Mouse (Mus musculus) heart, postnatal 4 days (tissue): ENCODE data around the gene Gm43517. TPM values are rescaled to one million over a fixed set of nuclear protein-coding genes. Genes with fewer than 3 reads are reported as not detected.

ENCODE experiments used
- DNase-seq: peaks from one replicate; pipeline ENCODE4 v3.0.0; 2021
- total RNA-seq, 2 experiments: library from RNA; stranded (reverse); gene quantifications; 2 replicates each; pipeline ENCODE4 v1.2.3; 2021

Gm43517 gene
- total RNA-seq: not detected

DNA sequence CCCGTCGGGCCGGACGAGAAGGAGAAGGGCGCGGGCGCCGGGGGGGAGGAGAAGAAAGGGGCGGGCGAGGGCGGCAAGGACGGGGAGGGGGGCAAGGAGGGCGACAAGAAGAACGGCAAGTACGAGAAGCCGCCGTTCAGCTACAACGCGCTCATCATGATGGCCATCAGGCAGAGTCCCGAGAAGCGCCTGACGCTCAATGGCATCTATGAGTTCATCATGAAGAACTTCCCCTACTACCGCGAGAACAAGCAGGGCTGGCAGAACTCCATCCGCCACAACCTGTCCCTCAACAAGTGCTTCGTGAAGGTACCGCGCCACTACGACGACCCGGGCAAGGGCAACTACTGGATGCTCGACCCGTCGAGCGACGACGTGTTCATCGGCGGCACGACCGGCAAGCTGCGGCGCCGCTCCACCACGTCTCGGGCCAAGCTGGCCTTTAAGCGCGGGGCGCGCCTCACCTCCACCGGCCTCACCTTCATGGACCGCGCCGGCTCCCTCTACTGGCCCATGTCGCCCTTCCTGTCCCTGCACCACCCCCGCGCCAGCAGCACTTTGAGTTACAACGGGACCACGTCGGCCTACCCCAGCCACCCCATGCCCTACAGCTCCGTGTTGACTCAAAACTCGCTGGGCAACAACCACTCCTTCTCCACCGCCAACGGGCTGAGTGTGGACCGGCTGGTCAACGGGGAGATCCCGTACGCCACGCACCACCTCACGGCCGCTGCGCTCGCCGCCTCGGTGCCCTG, at the start of gene Gm43517:
Gene Gm43517, plus strand, starts transcription at position 299 of the 755 bp plus-strand sequence.
- no peak for DNase-seq

DNA sequence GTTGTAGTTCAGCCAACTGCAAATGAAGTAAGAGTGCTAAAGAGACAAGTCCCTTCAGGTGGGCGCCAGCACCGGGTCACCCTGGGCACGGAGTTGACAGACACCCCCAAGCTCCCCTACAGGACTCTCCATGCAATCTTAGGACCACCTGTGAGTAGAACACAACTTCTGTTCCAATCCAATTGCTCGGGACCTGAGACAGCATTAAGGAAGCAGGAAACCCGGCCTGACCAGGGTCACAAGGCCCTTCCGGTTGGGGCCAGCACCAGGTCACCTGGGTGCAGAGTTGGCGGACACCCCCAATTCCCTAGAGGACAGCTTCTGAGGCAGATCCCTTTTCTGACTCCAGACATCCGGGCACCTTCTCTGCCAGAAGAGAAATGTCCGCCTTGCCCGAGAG, 35.3 kb upstream of the Gm43517 start:
- no peak for DNase-seq

DNA sequence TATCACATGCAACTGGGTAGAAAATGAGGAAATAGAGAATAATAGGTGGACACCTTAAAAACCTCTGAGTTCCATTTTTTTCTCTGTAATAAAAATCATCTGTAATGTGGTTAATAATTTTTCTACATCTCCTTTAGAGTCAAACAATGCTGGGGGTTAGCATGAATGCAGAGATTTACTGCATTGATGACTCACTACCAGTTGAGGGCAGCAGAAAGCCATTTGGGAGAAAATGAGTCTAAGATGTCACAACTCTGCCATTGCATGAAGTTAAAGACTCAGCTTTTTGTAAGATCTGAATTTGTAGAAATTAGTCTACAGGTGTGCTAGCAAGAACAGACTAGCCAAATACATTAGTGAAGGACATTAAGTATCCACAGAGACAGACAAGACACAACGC, 16.0 kb upstream of the Gm43517 start:
- no peak for DNase-seq

DNA sequence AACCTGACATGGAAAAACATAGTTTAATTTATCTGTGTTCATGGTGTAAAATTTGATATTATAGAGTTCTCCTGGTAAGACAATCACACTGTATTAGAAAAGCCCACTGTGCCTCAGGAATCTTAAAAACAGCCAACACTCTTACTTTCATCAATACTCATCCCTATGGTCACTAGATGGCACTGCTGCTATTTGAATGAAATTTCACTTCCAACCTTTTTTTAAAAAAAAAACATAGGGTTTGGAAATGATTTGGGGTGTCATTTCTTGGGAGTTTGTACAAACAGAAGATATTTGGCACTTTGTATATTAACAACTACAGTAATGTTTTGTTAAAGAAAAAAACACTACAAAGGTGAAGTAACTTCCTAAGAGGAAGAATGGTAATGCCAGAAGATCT, 12.8 kb upstream of the Gm43517 start:
- no peak for DNase-seq

DNA sequence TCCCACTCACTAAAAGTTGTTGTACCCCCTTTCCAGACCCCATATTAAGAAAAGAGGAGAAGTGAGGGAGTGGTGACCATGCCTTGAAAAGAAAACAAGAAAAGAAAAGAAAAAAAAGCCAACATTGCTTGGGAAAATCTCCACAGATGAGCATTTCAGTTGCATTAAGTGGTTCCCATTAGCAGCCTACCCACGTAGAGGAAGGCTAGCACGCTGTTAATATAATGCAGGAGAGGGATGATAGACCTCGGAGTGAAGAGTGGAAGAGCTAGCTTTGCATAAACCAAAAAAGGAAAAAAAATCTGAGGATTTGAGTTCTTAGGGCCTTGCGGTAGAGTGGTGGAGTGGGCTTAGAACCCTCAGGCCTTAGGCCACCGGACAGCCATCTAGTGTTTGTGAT, 11.8 kb upstream of the Gm43517 start:
- DNase-seq: no peak

DNA sequence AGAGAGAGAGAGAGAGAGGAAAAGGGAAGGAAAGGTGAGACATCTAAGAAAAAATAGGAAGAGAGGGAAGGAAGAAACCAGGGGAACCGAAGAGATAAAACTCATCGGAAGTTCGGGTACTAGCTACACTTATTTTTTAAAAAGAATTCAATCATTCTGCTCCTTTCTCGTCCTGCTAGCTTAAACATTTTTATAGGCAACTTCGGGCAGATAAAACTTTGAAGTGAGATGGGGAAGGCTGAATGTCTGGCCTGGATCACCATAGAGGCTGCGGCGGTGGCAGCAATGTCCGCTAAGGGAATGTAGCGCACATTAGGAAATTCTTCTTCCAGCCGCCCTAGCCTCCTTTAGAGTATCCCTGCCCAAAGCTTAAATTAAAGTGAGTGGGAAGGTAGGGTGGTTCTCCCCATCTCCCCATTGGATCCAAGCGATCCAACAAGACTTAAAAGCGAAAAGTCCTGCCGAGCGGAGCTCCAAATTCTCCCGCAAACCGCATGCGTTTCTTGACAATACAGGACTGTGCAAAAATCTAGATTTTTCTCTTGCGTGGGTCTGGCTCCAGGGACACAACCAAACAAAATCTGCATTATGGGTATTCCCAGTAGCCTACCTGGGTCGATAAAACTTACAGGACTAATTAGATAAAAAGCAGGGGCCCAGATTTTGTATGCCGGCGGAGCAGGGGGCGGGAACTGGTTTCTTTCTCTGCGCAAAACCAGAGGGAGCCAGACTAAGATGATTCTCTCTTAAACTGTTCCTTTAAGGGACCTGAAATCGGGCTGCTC, 11.0 kb upstream of the Gm43517 start:
- DNase-seq: no peak

DNA sequence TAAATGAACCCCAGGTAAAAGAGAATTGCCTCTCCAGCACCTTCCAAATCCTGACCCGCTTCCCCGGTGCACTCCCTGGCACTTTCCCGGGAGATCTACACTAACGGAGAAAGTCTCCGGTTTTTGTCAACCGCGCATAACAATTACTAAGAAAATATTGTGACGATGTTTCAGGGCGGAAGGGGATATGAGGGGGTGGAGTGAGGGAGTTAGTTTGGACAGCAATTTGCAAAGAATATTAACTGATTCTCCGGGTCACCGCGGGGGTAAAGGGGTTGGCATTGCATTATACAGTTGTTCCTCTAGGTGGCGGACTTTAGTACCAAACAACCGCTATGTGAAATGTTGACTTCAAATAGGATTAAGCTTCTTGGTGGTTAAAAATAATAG, 10.4 kb upstream of the Gm43517 start:
- no peak for DNase-seq

DNA sequence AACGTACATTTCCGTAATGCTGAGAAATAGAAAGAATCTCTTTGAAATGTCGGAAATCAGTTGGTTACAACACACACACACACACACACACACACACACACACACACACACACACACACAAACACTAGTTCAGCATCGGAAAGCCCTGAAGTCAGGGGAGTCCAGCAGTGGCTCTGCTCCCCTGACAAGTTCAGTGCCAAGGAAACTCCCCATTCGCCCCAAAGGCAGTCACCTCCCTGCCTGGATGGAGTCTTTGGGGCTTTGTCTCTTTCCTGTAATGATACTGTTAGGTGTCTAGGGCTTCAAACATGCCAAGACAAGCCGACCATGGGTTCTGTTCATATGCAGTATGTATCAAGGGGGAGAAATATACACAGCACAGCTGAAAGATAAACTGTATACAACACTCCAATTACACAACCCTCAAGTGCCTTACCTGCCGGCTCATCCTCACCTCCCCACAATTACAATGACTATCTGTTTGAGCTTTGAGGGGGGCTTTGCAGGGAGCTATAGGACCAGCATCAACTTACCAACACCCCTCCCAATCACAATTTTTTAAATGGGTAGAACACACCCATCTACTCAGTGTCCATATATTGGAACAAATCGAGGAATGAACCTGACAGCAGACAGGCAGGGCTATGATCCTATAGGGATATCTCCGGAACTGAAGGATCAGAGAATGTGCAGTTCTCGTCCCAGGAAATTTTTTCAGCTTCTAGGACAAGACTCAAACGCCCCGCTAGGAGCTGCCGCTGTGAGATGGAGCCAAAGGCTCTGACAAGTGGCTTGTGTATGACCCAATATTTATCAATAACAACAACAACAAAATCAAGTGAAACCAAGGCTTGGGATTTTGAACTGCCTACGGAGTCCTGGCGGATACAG, 9.3 kb upstream of the Gm43517 start:
- DNase-seq: no peak

DNA sequence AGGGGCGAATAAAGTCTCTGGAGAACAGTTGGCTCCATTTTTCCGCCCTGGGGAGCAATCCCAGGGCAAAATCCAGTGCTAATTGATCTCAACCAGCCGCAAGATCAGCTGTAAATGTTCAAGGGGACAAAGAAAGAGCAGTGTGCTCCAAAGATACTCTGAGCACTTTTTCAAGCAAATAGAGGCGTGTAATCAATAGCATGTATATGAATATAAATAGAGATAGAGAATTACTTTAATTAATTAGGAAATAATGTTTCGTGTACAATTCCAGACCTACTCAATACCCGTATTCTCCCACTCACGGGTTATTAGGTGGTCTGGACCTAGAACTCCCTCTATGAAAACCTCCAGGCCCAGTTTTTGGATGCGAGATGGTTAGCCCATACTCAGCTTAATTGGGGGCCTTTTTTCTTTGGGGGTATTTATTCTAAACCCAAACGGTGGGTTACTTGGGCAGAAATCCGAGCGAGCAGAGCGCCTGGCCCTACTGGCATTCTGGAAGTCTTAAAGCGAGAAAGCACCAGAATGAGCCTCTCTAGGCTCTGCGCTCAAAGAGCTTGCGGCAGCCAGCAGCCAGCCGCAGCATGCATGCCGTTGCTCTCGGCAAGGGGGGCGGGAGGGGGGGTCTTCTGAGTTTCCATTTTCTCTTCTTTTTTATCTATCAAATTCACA, 8.5 kb upstream of the Gm43517 start:
- no peak for DNase-seq

DNA sequence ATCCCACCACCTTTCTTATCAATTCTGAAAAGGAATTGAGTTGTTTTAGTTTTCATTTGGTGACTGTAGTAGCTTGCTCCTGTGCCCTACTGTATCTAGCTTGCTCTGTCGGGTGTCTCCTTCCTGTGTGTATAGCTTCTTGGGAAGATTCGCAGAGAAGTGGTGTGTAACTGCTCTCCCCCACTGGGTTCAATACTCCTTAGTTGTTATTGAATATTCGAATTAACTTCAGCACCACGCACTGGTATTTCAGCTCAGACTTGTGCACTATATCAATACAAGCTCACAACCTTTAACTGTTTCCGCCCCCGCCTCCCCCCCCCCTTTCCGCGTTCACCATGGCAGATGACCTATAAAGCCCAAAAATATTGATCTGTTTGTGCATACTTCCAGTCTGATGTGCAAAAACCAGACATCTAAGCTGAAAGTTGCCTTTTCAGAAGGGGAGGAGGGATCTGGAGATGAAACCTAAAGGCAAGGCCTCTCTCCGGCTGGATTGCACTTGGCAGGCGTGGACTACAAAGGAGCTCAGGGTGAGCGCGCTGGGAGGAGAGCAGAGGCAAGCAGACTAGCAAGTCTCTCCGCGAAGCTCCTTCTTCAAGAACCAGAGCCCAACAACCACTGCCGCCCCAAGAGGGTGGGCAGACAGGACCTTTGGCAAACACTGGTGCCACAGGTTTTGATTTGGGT, 7.5 kb upstream of the Gm43517 start:
- DNase-seq: no peak

DNA sequence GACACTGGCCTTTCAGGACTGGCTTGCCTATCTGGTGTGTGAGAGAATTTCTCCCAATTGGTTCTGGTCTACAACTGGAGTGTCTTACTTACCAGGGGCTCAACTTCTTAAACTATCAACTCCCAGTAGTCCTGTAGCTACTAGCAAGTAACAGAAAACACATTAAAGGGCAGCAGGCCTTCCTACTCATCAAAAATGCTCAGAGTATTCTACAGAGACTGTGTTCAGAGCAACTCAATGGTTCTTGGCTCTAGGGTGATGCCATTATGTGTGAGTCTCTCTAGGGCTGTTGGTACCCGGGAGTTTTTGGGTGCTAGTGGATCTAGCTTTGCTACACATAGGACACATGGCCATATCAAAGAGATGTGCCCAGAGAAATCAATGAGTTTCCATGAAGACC, 6.1 kb upstream of the Gm43517 start:
- no peak for DNase-seq

DNA sequence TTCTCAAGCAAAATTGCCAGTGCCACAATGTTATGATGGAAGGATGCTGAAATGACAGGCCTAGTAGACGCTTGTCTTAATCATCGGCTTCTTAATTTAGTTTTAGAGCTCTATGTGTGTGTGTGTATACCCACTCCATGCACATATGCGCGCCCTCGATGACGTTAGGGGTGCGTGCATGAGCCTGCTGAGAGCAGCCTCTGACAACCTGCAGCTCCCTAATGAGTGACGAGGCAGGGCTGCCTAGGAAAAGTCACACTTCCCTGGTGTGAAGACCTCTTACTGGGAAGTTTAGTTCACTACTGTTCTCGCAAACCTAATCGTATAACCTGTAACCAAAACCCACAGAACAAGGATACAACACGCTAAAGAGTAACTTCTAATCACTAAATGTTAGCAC, 5.5 kb upstream of the Gm43517 start:
- no peak for DNase-seq

DNA sequence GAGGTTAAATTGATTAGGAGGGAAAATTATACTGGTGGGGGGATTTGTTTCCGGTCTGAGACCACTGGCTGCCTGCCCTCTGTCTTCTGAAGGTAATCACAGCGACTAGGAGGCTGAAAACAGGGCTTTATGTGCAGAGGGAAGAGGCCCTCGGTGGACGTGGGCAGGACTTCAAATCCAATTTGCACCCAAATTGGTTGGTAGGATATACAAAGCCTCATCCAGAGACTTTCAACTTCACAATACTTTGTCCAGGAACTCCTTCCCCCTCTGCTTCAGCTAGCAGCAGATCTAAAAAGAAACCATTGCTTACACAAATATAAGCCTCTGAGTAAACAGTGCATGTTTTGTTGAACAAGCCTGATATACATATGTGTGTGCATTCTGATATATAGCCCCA, 4.5 kb upstream of the Gm43517 start:
- DNase-seq: no peak

DNA sequence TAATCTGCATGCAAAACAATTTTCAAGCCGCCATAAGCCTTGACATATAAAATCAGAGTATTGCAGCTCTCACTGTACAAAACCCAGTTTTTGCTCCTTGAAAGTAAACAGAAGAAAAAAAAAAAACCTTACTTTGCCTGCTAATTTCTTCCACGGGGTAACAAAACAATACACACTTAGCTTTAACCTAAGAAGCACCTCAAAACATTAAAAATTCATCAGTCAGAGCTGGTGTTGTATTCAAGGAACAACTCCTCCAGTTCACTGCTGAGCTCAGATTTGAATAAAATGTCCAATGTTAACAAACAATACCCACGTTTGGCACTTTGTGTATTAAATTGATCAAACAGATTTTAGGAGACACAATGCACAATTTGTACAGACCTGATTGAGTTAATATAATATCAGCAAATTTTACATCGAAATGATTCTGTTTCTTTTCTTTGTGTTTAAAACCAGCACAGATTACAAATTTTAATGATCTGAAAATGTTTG, 3.9 kb upstream of the Gm43517 start:
- no peak for DNase-seq

DNA sequence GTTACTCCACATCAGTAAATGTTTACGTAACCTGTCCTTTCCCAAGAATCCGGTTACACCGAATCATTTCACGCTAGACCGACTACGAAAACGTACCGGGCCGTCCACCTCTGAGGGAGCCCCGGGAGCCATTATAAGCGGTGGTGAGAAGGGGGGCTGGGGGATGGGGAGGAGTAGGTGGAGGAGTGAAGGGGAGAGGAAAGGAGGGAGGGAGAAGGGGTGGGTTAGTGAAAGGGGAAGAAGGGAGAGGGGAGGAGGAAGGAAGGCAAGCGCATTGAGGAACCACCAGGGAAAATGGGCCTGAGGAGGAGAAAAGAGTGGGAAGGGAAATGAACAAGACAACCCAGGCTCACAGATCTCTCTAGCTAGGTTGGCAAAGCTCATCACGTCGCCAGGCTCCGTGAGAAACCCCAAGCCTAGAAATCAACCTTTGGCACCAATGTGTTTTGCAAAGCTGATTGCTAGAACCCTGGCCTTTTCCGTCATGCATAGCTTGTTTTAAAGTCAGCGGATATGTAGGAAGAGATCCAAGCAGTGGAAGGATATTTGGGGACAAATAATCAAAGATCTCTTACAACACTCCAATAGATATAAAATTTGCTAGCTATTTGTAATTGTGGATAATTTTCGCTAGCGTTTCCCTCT, 3.1 kb upstream of the Gm43517 start:
- no peak for DNase-seq

DNA sequence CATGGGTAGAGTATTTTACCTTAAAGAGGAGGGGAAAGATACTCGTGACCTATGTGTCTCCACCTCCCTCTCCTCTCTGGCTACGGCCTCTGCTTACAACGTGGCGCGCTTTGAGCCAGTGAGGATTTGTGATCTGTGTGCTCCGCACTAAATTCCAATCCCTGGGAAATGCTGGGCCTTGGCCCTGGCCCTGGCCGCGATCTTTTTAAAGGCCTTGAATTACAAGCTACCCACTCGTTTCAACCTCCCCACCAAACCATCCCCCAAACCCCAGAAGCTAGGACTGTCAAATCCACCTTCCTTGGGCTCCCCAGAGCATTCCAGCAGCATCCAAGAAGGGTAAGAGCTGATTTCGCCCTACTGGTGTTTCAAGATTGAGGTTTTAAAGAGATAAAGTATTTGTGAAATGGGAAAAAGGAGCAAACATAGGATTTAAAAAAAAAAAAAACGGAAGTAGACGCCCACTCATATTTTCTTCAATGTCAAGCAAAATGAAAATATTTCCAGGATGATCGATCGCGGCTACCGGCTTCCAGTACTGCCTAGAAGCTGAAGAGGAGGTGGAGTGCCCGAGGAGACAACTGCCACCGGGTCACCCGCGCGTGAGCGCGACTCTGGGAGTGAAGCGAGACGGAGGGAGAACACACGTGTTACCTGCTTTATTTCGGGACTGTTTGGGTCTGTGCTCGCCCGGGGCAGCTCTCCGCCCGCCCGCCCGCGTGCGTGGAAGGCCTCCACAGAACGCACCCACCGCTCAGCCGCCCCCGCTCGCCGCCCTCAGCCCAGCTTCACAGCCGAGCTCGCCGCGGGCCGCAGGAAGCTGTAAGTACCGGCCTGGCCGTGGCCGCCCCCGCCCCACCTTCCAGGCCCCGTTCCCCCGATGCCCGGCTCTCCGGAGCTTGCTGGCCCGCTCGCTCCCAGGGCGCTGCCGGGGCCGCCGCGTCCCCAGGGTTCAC, 2.1 kb upstream of the Gm43517 start, which contains the start of gene Foxg1:
Gene Foxg1, plus strand, starts transcription at position 96 of the 956 bp plus-strand sequence.
- no peak for DNase-seq

DNA sequence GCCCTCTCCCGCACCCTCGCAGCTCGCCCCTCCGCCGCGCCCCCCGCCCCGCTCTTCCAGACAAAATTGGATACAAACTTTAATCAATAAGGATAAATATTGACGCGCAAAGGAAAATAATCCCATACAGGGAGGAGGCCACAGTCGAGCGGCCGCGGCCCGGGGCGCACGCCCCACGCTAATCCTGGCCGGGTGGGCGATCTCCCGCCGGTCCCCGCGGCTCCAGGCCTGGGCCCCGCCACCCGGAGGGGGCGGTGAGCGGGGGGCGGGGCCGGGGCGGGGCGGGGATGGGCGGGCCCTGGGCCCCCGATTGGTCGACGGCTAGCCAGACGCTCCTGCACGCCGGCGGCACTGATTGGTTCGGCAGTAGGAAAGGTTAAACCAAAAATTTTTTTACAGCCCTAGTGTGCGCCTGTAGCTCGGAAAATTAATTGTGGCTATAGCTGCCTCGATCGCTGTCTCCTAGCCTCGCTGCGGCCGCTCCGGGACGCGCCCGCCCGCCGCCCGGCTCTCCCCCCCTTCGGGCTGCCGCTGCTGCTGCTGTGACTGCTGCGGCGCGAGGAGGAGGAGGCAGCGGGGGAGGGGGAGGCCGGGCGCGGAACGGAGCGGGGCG, 1.3 kb upstream of the Gm43517 start:
- DNase-seq: no peak

DNA sequence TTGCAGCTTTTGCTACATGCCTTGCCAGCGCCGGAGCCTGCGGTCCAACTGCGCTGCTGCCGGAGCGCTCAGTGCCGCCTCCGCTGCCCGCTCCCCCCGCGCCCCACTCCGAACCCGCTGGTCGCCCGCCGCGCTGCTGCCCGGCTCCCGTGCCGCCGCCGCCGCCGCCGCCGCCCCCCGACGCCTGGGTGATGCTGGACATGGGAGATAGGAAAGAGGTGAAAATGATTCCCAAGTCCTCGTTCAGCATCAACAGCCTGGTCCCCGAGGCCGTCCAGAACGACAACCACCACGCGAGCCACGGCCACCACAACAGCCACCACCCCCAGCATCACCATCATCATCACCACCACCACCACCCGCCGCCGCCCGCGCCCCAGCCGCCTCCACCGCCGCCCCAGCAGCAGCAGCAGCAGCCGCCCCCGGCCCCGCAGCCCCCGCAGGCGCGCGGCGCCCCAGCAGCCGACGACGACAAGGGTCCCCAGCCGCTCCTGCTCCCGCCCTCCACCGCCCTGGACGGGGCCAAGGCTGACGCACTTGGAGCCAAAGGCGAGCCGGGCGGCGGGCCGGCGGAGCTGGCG, 589 bp upstream of the Gm43517 start:
- no peak for DNase-seq

DNA sequence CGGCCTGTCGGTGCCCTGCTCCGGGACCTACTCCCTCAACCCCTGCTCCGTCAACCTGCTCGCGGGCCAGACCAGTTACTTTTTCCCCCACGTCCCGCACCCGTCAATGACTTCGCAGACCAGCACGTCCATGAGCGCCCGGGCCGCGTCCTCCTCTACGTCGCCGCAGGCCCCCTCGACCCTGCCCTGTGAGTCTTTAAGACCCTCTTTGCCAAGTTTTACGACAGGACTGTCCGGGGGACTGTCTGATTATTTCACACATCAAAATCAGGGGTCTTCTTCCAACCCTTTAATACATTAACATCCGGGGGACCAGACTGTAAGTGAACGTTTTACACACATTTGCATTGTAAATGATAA, 637 bp downstream of the Gm43517 start:
- DNase-seq: no peak
